Mouse (Mus musculus): ENCODE data around the gene Olfr13. TPM values are rescaled to one million over a fixed set of nuclear protein-coding genes. Genes with fewer than 3 reads are reported as not detected.
"Not testable (repeated sequence)": the region's sequence is repeated elsewhere in the genome, so short reads cannot be mapped to it uniquely, and the experiment has no call there.

Gene Olfr13
- polyA plus RNA-seq (2014; fragmentation: Nextera tagmentation; extraction: Ambion mirVana) = not detected in 2 replicates

- no peaks in the 10 kb centered on the region for H3K9me3 ChIP-seq (ENCODE audit: control insufficient read depth, low read length)
- H3K4me3 ChIP-seq (replicated peaks; ENCODE audit: low read depth, low read length) = no peak within 1 kb of the TSS
- H3K4me1 ChIP-seq (ENCODE audit: control insufficient read depth, insufficient read depth, low read length) = no peaks in the 10 kb centered on the region
- ATAC-seq (ENCODE audit: low FRiP score, low TSS enrichment) (no peak), DNase-seq (no peak)
- no peaks in the 10 kb centered on the region for H3K27me3 ChIP-seq (ENCODE audit: control insufficient read depth, insufficient read depth, low read length)
- H3K9ac ChIP-seq (replicated peaks; ENCODE audit: low read length) = no peak within 1 kb of the TSS
- WGBS = 85% methylated on average over 4 of the region's 4 CpGs
- H3K36me3 ChIP-seq (ENCODE audit: control insufficient read depth, insufficient read depth, low read length) = no peaks in the 10 kb centered on the region
- H3K27ac ChIP-seq (replicated peaks; ENCODE audit: low read depth, low read length) = no peak within 1 kb of the TSS
- no peak within 1 kb of the TSS for H3K4me2 ChIP-seq (ENCODE audit: low read length)
These were observed at the start of gene Olfr13 for GRCm38 (mm10) chr6:43171840-43172239. Gene Olfr13, plus strand, starts transcription at chr6:43172140.

- DNase-seq; H3K4me2 ChIP-seq (ENCODE audit: low read length); H3K27ac ChIP-seq (replicated peaks; ENCODE audit: low read depth, low read length); H3K9ac ChIP-seq (replicated peaks; ENCODE audit: low read length); H3K4me1 ChIP-seq (ENCODE audit: control insufficient read depth, insufficient read depth, low read length); H3K9me3 ChIP-seq (ENCODE audit: control insufficient read depth, low read length); H3K27me3 ChIP-seq (ENCODE audit: control insufficient read depth, insufficient read depth, low read length); H3K36me3 ChIP-seq (ENCODE audit: control insufficient read depth, insufficient read depth, low read length); ATAC-seq (ENCODE audit: low FRiP score, low TSS enrichment); H3K4me3 ChIP-seq (replicated peaks; ENCODE audit: low read depth, low read length): not testable (repeated sequence)
- 85% methylated on average over 2 of the region's 2 CpGs for WGBS
These were observed 25.7 kb upstream of the Olfr13 start, which contains the start of gene Olfr237-ps1 for GRCm38 (mm10) chr6:43146267-43146666. Gene Olfr237-ps1, plus strand, starts transcription at chr6:43146567.

- H3K4me2 ChIP-seq (ENCODE audit: low read length) = no peak overlapping the region
- no peaks in the 10 kb centered on the region for H3K4me1 ChIP-seq (ENCODE audit: control insufficient read depth, insufficient read depth, low read length)
- H3K27ac ChIP-seq (replicated peaks; ENCODE audit: low read depth, low read length) = no peak overlapping the region
- ATAC-seq (ENCODE audit: low FRiP score, low TSS enrichment) (no peak), DNase-seq (no peak)
- no peaks in the 10 kb centered on the region for H3K9me3 ChIP-seq (ENCODE audit: control insufficient read depth, low read length)
- H3K27me3 ChIP-seq (ENCODE audit: control insufficient read depth, insufficient read depth, low read length) = no peaks in the 10 kb centered on the region
- H3K9ac ChIP-seq (replicated peaks; ENCODE audit: low read length) = no peak overlapping the region
- WGBS = 85% methylated on average over 1 of the region's 1 CpGs
- no peak overlapping the region for H3K4me3 ChIP-seq (replicated peaks; ENCODE audit: low read depth, low read length)
- H3K36me3 ChIP-seq (ENCODE audit: control insufficient read depth, insufficient read depth, low read length) = no peaks in the 10 kb centered on the region
These were observed 12.4 kb upstream of the Olfr13 start for GRCm38 (mm10) chr6:43159502-43159901.

GRCm38 (mm10) chr6:43162982-43163381 lies 9.0 kb upstream of the Olfr13 start, which contains the start of gene Olfr437:
Gene Olfr437, plus strand, starts transcription at chr6:43163282.
- no peaks in the 10 kb centered on the region for H3K9me3 ChIP-seq (ENCODE audit: control insufficient read depth, low read length)
- no peak for ATAC-seq (ENCODE audit: low FRiP score, low TSS enrichment)

GRCm38 (mm10) chr6:43167246-43167645 lies 4.7 kb upstream of the Olfr13 start:
- no peak overlapping the region for H3K4me3 ChIP-seq (replicated peaks; ENCODE audit: low read depth, low read length)
- H3K27ac ChIP-seq (replicated peaks; ENCODE audit: low read depth, low read length) = no peak overlapping the region
- no peak for DNase-seq
- H3K9ac ChIP-seq (replicated peaks; ENCODE audit: low read length) = no peak overlapping the region
- no peaks in the 10 kb centered on the region for H3K36me3 ChIP-seq (ENCODE audit: control insufficient read depth, insufficient read depth, low read length)
- no peak overlapping the region for H3K4me2 ChIP-seq (ENCODE audit: low read length)
- no peak for ATAC-seq (ENCODE audit: low FRiP score, low TSS enrichment)
- H3K27me3 ChIP-seq (ENCODE audit: control insufficient read depth, insufficient read depth, low read length) = no peaks in the 10 kb centered on the region
- H3K9me3 ChIP-seq (ENCODE audit: control insufficient read depth, low read length) = no peaks in the 10 kb centered on the region
- 95% methylated on average over 4 of the region's 4 CpGs for WGBS
- no peaks in the 10 kb centered on the region for H3K4me1 ChIP-seq (ENCODE audit: control insufficient read depth, insufficient read depth, low read length)

More at GRCm38 (mm10) chr6:43162982-43163381, 9.0 kb upstream of the Olfr13 start, which contains the start of gene Olfr437:
- WGBS = 81% methylated on average over 3 of the region's 3 CpGs
- Histone ChIP-seq H3K27ac (replicated peaks; ENCODE audit: low read depth, low read length) (no peak within 1 kb of the TSS), H3K4me3 (replicated peaks; ENCODE audit: low read depth, low read length) (no peak within 1 kb of the TSS), H3K27me3 (ENCODE audit: control insufficient read depth, insufficient read depth, low read length) (no peaks in the 10 kb centered on the region), H3K9ac (replicated peaks; ENCODE audit: low read length) (no peak within 1 kb of the TSS), H3K4me1 (ENCODE audit: control insufficient read depth, insufficient read depth, low read length) (no peaks in the 10 kb centered on the region), H3K4me2 (ENCODE audit: low read length) (no peak within 1 kb of the TSS), H3K36me3 (ENCODE audit: control insufficient read depth, insufficient read depth, low read length) (no peaks in the 10 kb centered on the region)
- no peak for DNase-seq

GRCm38 (mm10) chr6:43178129-43178528 lies 6.2 kb downstream of the Olfr13 start:
- Histone ChIP-seq H3K9ac (replicated peaks; ENCODE audit: low read length) (no peak overlapping the region), H3K36me3 (ENCODE audit: control insufficient read depth, insufficient read depth, low read length) (no peaks in the 10 kb centered on the region), H3K27ac (replicated peaks; ENCODE audit: low read depth, low read length) (no peak overlapping the region), H3K4me3 (replicated peaks; ENCODE audit: low read depth, low read length) (no peak overlapping the region), H3K9me3 (ENCODE audit: control insufficient read depth, low read length) (no peaks in the 10 kb centered on the region), H3K4me1 (ENCODE audit: control insufficient read depth, insufficient read depth, low read length) (peaks cover 8% of the 10 kb centered on the region; the same call in 1 of the 2 replicates), H3K4me2 (ENCODE audit: low read length) (no peak overlapping the region), H3K27me3 (ENCODE audit: control insufficient read depth, insufficient read depth, low read length) (no peaks in the 10 kb centered on the region)
- 68% methylated on average over 1 of the region's 1 CpGs for WGBS
- ATAC-seq (ENCODE audit: low FRiP score, low TSS enrichment) = 0 out of 2 replicates have a peak, but pooled peaks have one; percentile 13
- DNase-seq = no peak

GRCm38 (mm10) chr6:43178584-43179501 lies 6.9 kb downstream of the Olfr13 start:
- Histone ChIP-seq H3K4me3 (replicated peaks; ENCODE audit: low read depth, low read length) (no peak overlapping the region), H3K36me3 (ENCODE audit: control insufficient read depth, insufficient read depth, low read length) (no peaks in the 10 kb centered on the region), H3K27ac (replicated peaks; ENCODE audit: low read depth, low read length) (peak overlapping the region; percentile 45; the same call in 1 of the 2 replicates), H3K4me1 (ENCODE audit: control insufficient read depth, insufficient read depth, low read length) (peaks cover 8% of the 10 kb centered on the region; the same call in 1 of the 2 replicates), H3K9ac (replicated peaks; ENCODE audit: low read length) (no peak overlapping the region), H3K9me3 (ENCODE audit: control insufficient read depth, low read length) (no peaks in the 10 kb centered on the region), H3K4me2 (ENCODE audit: low read length) (no peak overlapping the region), H3K27me3 (ENCODE audit: control insufficient read depth, insufficient read depth, low read length) (no peaks in the 10 kb centered on the region)
- peak; percentile 62 for ATAC-seq (ENCODE audit: low FRiP score, low TSS enrichment)
- 40% methylated on average over 6 of the region's 6 CpGs for WGBS
- DNase-seq = peak; percentile 60

- DNase-seq (no peak), ATAC-seq (ENCODE audit: low FRiP score, low TSS enrichment) (no peak)
- no peak overlapping the region for H3K9ac ChIP-seq (replicated peaks; ENCODE audit: low read length)
- no peak overlapping the region for H3K4me2 ChIP-seq (ENCODE audit: low read length)
- no peaks in the 10 kb centered on the region for H3K36me3 ChIP-seq (ENCODE audit: control insufficient read depth, insufficient read depth, low read length)
- no peaks in the 10 kb centered on the region for H3K4me1 ChIP-seq (ENCODE audit: control insufficient read depth, insufficient read depth, low read length)
- H3K27me3 ChIP-seq (ENCODE audit: control insufficient read depth, insufficient read depth, low read length) = no peaks in the 10 kb centered on the region
- WGBS = 90% methylated on average over 3 of the region's 3 CpGs
- no peak overlapping the region for H3K27ac ChIP-seq (replicated peaks; ENCODE audit: low read depth, low read length)
- no peaks in the 10 kb centered on the region for H3K9me3 ChIP-seq (ENCODE audit: control insufficient read depth, low read length)
- no peak overlapping the region for H3K4me3 ChIP-seq (replicated peaks; ENCODE audit: low read depth, low read length)
These were observed 19.0 kb downstream of the Olfr13 start for GRCm38 (mm10) chr6:43190986-43191385.

Measured in midbrain, embryonic 14.5 days (tissue).